Mouse (Mus musculus): ENCODE results near the gene Wdcp. TPM values are rescaled to one million over a fixed set of nuclear protein-coding genes. Genes with fewer than 3 reads are reported as not detected.

Gene Wdcp
- polyA plus RNA-seq, 1 experiment from 2014 or later, result 14.4 TPM

DNA sequence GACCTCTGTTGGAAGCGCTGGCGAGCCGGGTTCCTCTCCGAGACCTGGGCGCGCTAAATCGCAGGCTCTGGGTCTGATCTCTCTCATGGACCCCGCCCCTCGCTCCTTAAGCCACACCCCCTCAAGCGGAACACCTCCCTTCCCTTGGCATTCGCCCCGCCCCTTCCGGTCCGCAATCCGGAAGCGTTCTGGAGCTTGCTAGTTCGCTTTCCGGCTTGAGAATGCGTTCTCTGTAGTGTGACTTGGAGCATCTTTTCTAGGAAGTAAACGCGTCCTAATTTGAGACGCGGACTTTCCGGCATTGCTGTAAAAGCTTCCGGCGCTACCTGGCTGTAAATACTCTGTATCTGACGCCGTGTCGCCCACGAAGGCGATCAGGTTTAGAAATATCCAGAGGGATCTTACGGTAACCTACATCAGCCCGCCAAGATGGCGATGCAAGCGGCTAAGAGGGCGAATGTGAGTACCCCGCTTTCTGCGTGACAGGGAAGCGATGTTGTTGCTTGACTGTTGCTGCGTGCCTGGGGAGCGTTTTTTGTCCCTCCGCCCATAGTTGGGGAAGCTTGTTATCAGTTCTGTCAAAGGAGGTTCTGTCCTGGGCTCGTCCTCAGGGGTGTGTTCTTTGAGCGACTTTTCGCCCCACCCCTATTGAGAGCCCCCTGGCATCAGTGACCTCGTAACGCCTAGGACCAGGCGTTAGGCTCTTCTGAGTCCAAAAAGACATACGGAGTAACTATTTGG is 25.6 kb upstream of the Wdcp start, which contains the start of gene Sf3b6:
Gene Sf3b6, plus strand, starts transcription at position 184 of the 741 bp plus-strand sequence.
- peak within 1 kb of the TSS; percentile 76 to 82 for H3K4me3 ChIP-seq (ENCODE audit: control insufficient read depth in 1 of 2, insufficient read depth in 1 of 2, low read depth in 1 of 2, low read length in 2 of 2)
- no peaks in the 10 kb centered on the region for H3K9me3 ChIP-seq (ENCODE audit: control insufficient read depth, low read length)
- H3K27ac ChIP-seq (replicated peaks in 1 of 2; ENCODE audit: control insufficient read depth in 1 of 2, insufficient read depth in 1 of 2, low read depth in 2 of 2, low read length in 2 of 2), result peak within 1 kb of the TSS; percentile 80 to 82
- peak within 1 kb of the TSS; percentile 93 for H3K4me2 ChIP-seq (ENCODE audit: low read length)
- no peaks in the 10 kb centered on the region for H3K27me3 ChIP-seq (ENCODE audit: control insufficient read depth, insufficient read depth, low read length)
- under 1% methylated on average over 49 of the region's 49 CpGs for WGBS
- peaks cover 0 to 5% of the 10 kb centered on the region in 2 experiments; a peak in 1 of 4 replicates for H3K4me1 ChIP-seq (ENCODE audit: control insufficient read depth in 2 of 2, insufficient read depth in 2 of 2, low read length in 2 of 2)
- ATAC-seq (ENCODE audit: insufficient number of reproducible peaks, insufficient read depth, low FRiP score, low read depth), result peak; percentile 98
- H3K9ac ChIP-seq (ENCODE audit: low read length), result peak within 1 kb of the TSS; percentile 83
- H3K36me3 ChIP-seq (ENCODE audit: control insufficient read depth, insufficient read depth, low read length), result peaks cover 25% of the 10 kb centered on the region

DNA sequence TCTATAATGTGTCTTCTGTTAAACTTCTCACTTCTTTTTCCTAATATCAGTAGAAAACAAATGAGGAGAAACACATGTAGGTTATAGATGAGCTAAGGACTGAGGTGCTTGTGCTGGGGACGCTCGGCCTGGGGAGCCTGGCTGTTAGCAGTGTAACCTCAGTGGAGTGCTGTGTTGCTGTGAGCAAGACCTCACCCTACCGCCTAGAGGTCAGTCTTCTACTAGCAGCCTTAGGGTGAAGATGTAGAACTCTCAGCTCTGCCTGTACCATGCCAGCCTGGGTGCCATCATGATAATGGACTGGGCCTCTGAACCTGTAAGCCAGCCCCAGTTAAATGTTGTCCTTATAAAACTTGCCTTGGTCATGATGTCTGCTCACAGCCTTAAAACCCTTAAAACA is 15.8 kb upstream of the Wdcp start:
- Histone ChIP-seq H3K9ac (ENCODE audit: low read length) (no peak overlapping the region), H3K36me3 (ENCODE audit: control insufficient read depth, insufficient read depth, low read length) (peaks cover 68% of the 10 kb centered on the region), H3K27me3 (ENCODE audit: control insufficient read depth, insufficient read depth, low read length) (no peaks in the 10 kb centered on the region), H3K4me1 (ENCODE audit: control insufficient read depth in 2 of 2, insufficient read depth in 2 of 2, low read length in 2 of 2) (no peaks in the 10 kb centered on the region), H3K27ac (replicated peaks in 1 of 2; ENCODE audit: control insufficient read depth in 1 of 2, insufficient read depth in 1 of 2, low read depth in 2 of 2, low read length in 2 of 2) (no peak overlapping the region), H3K4me2 (ENCODE audit: low read length) (no peak overlapping the region), H3K9me3 (ENCODE audit: control insufficient read depth, low read length) (no peaks in the 10 kb centered on the region), H3K4me3 (ENCODE audit: control insufficient read depth in 1 of 2, insufficient read depth in 1 of 2, low read depth in 1 of 2, low read length in 2 of 2) (no peak overlapping the region)
- ATAC-seq (ENCODE audit: insufficient number of reproducible peaks, insufficient read depth, low FRiP score, low read depth), result no peak
- 62% methylated on average over 3 of the region's 3 CpGs for WGBS

DNA sequence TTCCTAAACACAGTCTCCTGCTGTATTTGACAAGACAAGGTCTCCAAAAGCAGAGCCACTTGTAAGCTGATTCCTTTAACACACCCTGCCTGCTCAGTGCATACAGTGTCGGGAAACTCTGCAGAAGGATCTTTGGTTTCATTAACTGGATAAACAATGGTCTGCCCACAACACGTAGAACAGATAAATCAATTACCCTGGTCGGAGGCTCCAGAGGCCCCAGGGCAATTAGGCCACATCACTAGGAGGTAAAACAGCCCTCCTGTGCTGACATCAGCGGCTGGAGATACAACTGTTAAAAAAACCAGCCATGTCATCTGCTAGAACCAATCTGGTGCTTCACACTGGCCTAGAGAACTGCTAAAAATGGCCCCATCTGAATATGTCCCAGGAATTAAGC is 6.1 kb upstream of the Wdcp start:
- WGBS, result 43% methylated on average over 4 of the region's 4 CpGs
- no peak for ATAC-seq (ENCODE audit: insufficient number of reproducible peaks, insufficient read depth, low FRiP score, low read depth)
- no peak overlapping the region for H3K4me2 ChIP-seq (ENCODE audit: low read length)

DNA sequence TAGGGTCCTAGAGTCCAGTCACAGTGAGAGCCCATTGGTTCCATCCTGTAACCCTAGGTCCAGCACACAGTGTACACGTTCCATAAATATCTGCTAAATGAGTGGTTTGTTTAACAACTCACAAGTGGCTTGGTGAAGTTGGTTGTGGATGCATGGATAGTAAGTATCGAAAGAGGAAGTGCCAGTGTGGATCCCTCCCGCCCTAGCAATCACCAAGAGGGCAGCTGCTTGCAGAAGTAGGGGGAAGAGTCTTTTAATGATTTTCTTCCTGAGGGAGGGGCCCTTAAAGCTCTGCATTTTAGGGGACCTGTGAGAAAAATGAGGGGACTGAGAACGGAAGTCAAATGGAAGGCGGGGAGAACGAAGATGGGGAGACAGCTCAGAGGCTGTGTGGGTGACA is 3.1 kb upstream of the Wdcp start:
- Histone ChIP-seq H3K4me2 (ENCODE audit: low read length) (no peak overlapping the region), H3K9me3 (ENCODE audit: control insufficient read depth, low read length) (no peaks in the 10 kb centered on the region), H3K27me3 (ENCODE audit: control insufficient read depth, insufficient read depth, low read length) (no peaks in the 10 kb centered on the region), H3K4me3 (ENCODE audit: control insufficient read depth in 1 of 2, insufficient read depth in 1 of 2, low read depth in 1 of 2, low read length in 2 of 2) (no peak overlapping the region), H3K36me3 (ENCODE audit: control insufficient read depth, insufficient read depth, low read length) (no peaks in the 10 kb centered on the region), H3K9ac (ENCODE audit: low read length) (no peak overlapping the region), H3K27ac (replicated peaks in 1 of 2; ENCODE audit: control insufficient read depth in 1 of 2, insufficient read depth in 1 of 2, low read depth in 2 of 2, low read length in 2 of 2) (no peak overlapping the region), H3K4me1 (ENCODE audit: control insufficient read depth in 2 of 2, insufficient read depth in 2 of 2, low read length in 2 of 2) (peaks cover 4 to 13% of the 10 kb centered on the region in 2 experiments; a peak in 3 of 4 replicates)
- no peak for ATAC-seq (ENCODE audit: insufficient number of reproducible peaks, insufficient read depth, low FRiP score, low read depth)
- WGBS, result 52% methylated on average over 6 of the region's 6 CpGs

More for the DNA sequence above, 6.1 kb upstream of the Wdcp start:
- Histone ChIP-seq H3K27me3 (ENCODE audit: control insufficient read depth, insufficient read depth, low read length) (no peaks in the 10 kb centered on the region), H3K4me1 (ENCODE audit: control insufficient read depth in 2 of 2, insufficient read depth in 2 of 2, low read length in 2 of 2) (peaks cover 4% of the 10 kb centered on the region in 2 experiments; a peak in 2 of 4 replicates), H3K36me3 (ENCODE audit: control insufficient read depth, insufficient read depth, low read length) (0 out of 2 replicates have a peak, but pooled peaks cover 4% of the 10 kb centered on the region), H3K4me3 (ENCODE audit: control insufficient read depth in 1 of 2, insufficient read depth in 1 of 2, low read depth in 1 of 2, low read length in 2 of 2) (no peak overlapping the region), H3K9me3 (ENCODE audit: control insufficient read depth, low read length) (no peaks in the 10 kb centered on the region), H3K9ac (ENCODE audit: low read length) (no peak overlapping the region), H3K27ac (replicated peaks in 1 of 2; ENCODE audit: control insufficient read depth in 1 of 2, insufficient read depth in 1 of 2, low read depth in 2 of 2, low read length in 2 of 2) (no peak overlapping the region)

DNA sequence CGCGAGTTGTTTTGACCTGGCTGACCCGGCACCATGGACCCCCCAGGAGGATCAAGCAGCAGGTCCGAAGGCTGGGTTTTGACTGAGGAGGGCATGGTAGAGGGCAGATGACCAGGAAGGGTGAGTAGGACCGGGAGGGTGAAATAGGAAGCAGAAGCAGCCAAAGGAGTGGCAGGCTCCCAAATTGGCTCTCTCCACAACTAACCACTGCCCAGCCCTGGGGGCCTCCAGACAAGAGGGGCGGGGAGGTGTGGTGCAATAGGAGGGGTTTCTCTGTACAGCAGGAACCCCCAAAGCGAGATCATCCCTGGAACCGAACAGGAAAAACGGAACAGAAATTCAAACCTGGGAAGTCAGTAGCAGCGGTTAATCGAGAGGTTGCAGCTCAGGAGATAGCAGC is 2.4 kb upstream of the Wdcp start:
- Histone ChIP-seq H3K36me3 (ENCODE audit: control insufficient read depth, insufficient read depth, low read length) (no peaks in the 10 kb centered on the region), H3K9me3 (ENCODE audit: control insufficient read depth, low read length) (no peaks in the 10 kb centered on the region), H3K27ac (replicated peaks in 1 of 2; ENCODE audit: control insufficient read depth in 1 of 2, insufficient read depth in 1 of 2, low read depth in 2 of 2, low read length in 2 of 2) (no peak overlapping the region), H3K4me2 (ENCODE audit: low read length) (peak overlapping the region; percentile 96), H3K4me3 (ENCODE audit: control insufficient read depth in 1 of 2, insufficient read depth in 1 of 2, low read depth in 1 of 2, low read length in 2 of 2) (peak overlapping the region; percentile 68 to 84), H3K9ac (ENCODE audit: low read length) (peak overlapping the region; percentile 79), H3K27me3 (ENCODE audit: control insufficient read depth, insufficient read depth, low read length) (no peaks in the 10 kb centered on the region), H3K4me1 (ENCODE audit: control insufficient read depth in 2 of 2, insufficient read depth in 2 of 2, low read length in 2 of 2) (peaks cover 4 to 13% of the 10 kb centered on the region in 2 experiments; a peak in 3 of 4 replicates)
- no peak for ATAC-seq (ENCODE audit: insufficient number of reproducible peaks, insufficient read depth, low FRiP score, low read depth)
- 3% methylated on average over 11 of the region's 11 CpGs for WGBS

DNA sequence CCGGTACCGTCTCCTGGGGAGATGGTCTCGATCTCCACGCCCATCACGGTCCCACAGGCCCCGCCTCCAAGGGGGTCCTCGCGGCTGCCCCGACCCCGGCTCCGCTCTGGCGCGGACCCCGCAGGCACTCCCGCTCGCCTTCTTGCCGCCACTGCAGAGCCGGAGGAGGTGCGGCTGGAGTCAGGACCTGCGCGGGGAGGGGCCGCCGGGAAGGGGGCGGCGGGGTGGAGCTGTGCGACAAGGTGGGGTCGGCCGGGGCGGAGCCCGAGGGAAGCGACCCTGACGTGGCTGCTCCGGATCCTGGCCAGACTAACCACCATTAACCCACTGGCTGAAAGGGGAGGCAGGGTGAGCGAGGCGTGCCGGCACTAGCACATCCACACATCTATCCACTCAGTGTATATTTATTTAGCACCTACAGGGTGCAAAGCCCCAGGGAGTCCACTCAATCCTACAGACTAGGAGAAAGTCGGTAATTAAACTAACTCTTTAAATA is 1.7 kb upstream of the Wdcp start, which contains the start of gene Fkbp1b:
Gene Fkbp1b, minus strand, starts transcription at position 200 of the 496 bp plus-strand sequence.
- Histone ChIP-seq H3K4me2 (ENCODE audit: low read length) (peak within 1 kb of the TSS; percentile 96), H3K27me3 (ENCODE audit: control insufficient read depth, insufficient read depth, low read length) (no peaks in the 10 kb centered on the region), H3K9ac (ENCODE audit: low read length) (peak within 1 kb of the TSS; percentile 79), H3K27ac (replicated peaks in 1 of 2; ENCODE audit: control insufficient read depth in 1 of 2, insufficient read depth in 1 of 2, low read depth in 2 of 2, low read length in 2 of 2) (no peak within 1 kb of the TSS), H3K4me1 (ENCODE audit: control insufficient read depth in 2 of 2, insufficient read depth in 2 of 2, low read length in 2 of 2) (peaks cover 4 to 13% of the 10 kb centered on the region in 2 experiments; a peak in 3 of 4 replicates), H3K9me3 (ENCODE audit: control insufficient read depth, low read length) (no peaks in the 10 kb centered on the region), H3K36me3 (ENCODE audit: control insufficient read depth, insufficient read depth, low read length) (no peaks in the 10 kb centered on the region), H3K4me3 (ENCODE audit: control insufficient read depth in 1 of 2, insufficient read depth in 1 of 2, low read depth in 1 of 2, low read length in 2 of 2) (peak within 1 kb of the TSS; percentile 68 to 84)
- peak; percentile 58 for ATAC-seq (ENCODE audit: insufficient number of reproducible peaks, insufficient read depth, low FRiP score, low read depth)
- 1% methylated on average over 37 of the region's 37 CpGs for WGBS

DNA sequence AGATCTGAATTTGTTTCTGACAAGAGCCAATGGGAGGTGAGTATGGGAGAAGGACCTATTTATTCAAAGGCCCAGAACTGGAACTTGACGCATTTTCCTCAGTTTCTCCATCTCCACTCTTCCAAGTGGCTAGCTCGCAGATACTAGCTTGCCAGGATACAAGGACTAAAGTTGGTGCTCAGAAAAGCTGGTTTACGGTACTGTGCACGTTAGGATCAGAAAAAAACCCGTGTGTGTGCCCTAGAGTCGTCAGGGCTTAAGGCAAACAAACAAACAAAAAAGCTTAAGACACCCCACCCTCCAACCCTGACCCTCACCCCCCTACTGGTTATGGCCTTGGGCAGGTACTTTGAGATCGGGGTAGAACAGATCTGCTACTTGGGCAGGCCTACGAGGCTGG is 647 bp upstream of the Wdcp start:
- no peak for ATAC-seq (ENCODE audit: insufficient number of reproducible peaks, insufficient read depth, low FRiP score, low read depth)
- Histone ChIP-seq H3K9ac (ENCODE audit: low read length) (no peak overlapping the region), H3K4me3 (ENCODE audit: control insufficient read depth in 1 of 2, insufficient read depth in 1 of 2, low read depth in 1 of 2, low read length in 2 of 2) (no peak overlapping the region; a peak in 1 of 4 replicates), H3K27ac (replicated peaks in 1 of 2; ENCODE audit: control insufficient read depth in 1 of 2, insufficient read depth in 1 of 2, low read depth in 2 of 2, low read length in 2 of 2) (no peak overlapping the region), H3K4me2 (ENCODE audit: low read length) (peak overlapping the region; percentile 96; the same call in 1 of the 2 replicates), H3K36me3 (ENCODE audit: control insufficient read depth, insufficient read depth, low read length) (no peaks in the 10 kb centered on the region), H3K4me1 (ENCODE audit: control insufficient read depth in 2 of 2, insufficient read depth in 2 of 2, low read length in 2 of 2) (peaks cover 4 to 13% of the 10 kb centered on the region in 2 experiments; a peak in 3 of 4 replicates), H3K27me3 (ENCODE audit: control insufficient read depth, insufficient read depth, low read length) (no peaks in the 10 kb centered on the region), H3K9me3 (ENCODE audit: control insufficient read depth, low read length) (no peaks in the 10 kb centered on the region)
- 91% methylated on average over 8 of the region's 8 CpGs for WGBS
